Mouse (Mus musculus) cerebellum, adult 2 months (tissue): ENCODE measurements at regions not wholly inside any gene's neighbourhood (a gene's known extent, or its start where the extent isn't known, plus 50 kb on each side); places are given as distances from the start of the nearest gene placed in this dataset.

Experiments used
- CTCF ChIP-seq: fragments of 200-500 bp; IDR thresholded peaks from 2 replicates; pipeline ENCODE4 v1.5.1; 2011; ENCODE audit warnings: low read depth, mild to moderate bottlenecking, control low read depth, low read length, moderate library complexity, borderline replicate concordance; ENCODE audit not compliant: insufficient read depth
- POLR2A ChIP-seq: fragments of 200-500 bp; IDR thresholded peaks from 2 replicates; pipeline ENCODE4 v1.6.1; 2011; ENCODE audit warnings: low read length, control low read depth, borderline replicate concordance; ENCODE audit not compliant: insufficient read depth

GRCm38 (mm10) chr1:31636575-31637356 is 414.1 kb downstream of the Pih1d3 start:
- no peak for TF ChIP-seq CTCF
- TF ChIP-seq POLR2A: no peak
